ENCODE assay signal across 8 mouse cellular contexts in the genomic region with DNA sequence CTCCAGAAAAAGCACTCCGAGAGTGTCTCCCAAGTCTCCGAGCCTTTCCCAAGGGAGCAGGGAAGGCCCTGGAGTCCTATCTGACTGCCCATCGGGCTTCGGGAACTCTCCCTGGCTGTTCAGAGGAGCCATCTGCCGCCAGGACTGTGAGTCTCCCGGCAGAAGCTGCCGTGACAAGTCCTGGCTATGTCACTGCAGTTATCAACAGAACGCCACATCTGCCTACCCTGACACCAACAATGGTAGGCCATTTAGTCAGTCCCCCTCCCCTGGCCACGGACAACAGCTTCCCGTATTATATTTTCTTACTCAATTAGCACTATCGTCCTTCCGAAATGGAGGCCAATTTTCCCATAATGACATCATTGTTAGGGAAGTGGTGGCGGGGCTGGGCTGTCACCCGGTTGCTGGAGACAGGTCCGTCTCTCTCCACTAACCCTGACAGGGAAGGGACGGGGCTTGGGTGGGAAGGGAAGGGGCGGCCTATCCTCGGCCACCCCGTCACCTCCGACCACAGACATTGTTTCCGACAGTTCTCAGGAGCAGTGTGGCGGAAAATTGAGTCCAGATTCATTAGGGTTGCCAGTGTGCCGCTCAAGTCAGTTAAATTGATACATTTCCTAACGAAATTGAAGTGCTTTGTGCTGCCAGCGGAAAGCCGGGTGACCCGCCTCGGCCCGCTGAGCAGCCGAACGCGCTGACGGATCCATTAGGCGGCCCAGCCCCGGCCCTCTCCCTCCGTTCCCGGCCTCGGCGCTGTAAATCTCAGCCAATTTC. TPM values are rescaled to one million over a fixed set of nuclear protein-coding genes. Genes with fewer than 3 reads are reported as not detected.
DNase-seq lines count a peak whose midpoint lies in the region; ATAC-seq and TF ChIP-seq lines count a peak whose summit lies in the region.

No protein-coding gene starts in this region.

- no peaks in the 10 kb centered on the region for H3K36me3 ChIP-seq in ES-Bruce4 (ENCODE audit: control insufficient read depth, insufficient read depth, low read length, poor library complexity, severe bottlenecking)
- no peaks in the 10 kb centered on the region for H3K36me3 ChIP-seq in heart, embryonic 10.5 days
- H3K36me3 ChIP-seq in limb, embryonic 13.5 days = no peaks in the 10 kb centered on the region
- H3K36me3 ChIP-seq in kidney, adult 2 months (ENCODE audit: control insufficient read depth, insufficient read depth, low read length) = no peaks in the 10 kb centered on the region

- no peak overlapping the region for H3K27ac ChIP-seq in ES-Bruce4 (ENCODE audit: insufficient read depth, low read length)
- H3K27ac ChIP-seq in cerebellum, adult 2 months (ENCODE audit: insufficient read depth, low read length) = 0 out of 2 replicates have a peak overlapping the region, but pooled peaks have one; percentile 11
- H3K27ac ChIP-seq in heart, embryonic 10.5 days = peak overlapping the region; percentile 30; the same call in 1 of the 2 replicates
- no peak overlapping the region for H3K27ac ChIP-seq in limb, embryonic 13.5 days
- no peak overlapping the region for H3K27ac ChIP-seq in kidney, adult 2 months (ENCODE audit: insufficient read depth, low read depth, low read length)

- 15% methylated on average over 39 of the region's 39 CpGs for WGBS in cerebellum, adult 2 months
- WGBS in heart, embryonic 10.5 days = 4% methylated on average over 39 of the region's 39 CpGs
- 3% methylated on average over 39 of the region's 39 CpGs for WGBS in limb, embryonic 13.5 days
- 14% methylated on average over 39 of the region's 39 CpGs for WGBS in kidney, adult 2 months

- ATAC-seq in limb, embryonic 13.5 days (ENCODE audit: low FRiP score, low read depth) = no peak
- ATAC-seq in frontal cortex, adult (ENCODE audit: low TSS enrichment) = no peak

- H3K4me3 ChIP-seq in ES-Bruce4 (ENCODE audit: low read depth, low read length) = peak overlapping the region; percentile 25; the same call in 1 of the 2 replicates
- peak overlapping the region; percentile 32 for H3K4me3 ChIP-seq in cerebellum, adult 2 months (replicated peaks; ENCODE audit: insufficient read depth, low read depth, low read length)
- H3K4me3 ChIP-seq in heart, embryonic 10.5 days = peak overlapping the region; percentile 45
- H3K4me3 ChIP-seq in limb, embryonic 13.5 days = peak overlapping the region; percentile 16; the same call in 1 of the 2 replicates
- H3K4me3 ChIP-seq in kidney, adult 2 months (ENCODE audit: insufficient read depth, low read depth, low read length) = no peak overlapping the region

- intact Hi-C loops in left cerebral cortex, postnatal 25 days (cut with DNase I) = no loop called here

- no peak for TF ChIP-seq CTCF in ES-Bruce4 (IDR thresholded peaks at IDR 0.05; ENCODE audit: low read depth, low read length)
- no peak for TF ChIP-seq CTCF in cerebellum, adult 2 months (IDR thresholded peaks at IDR 0.05; ENCODE audit: borderline replicate concordance, insufficient read depth, low read depth, low read length)
- TF ChIP-seq CTCF in kidney, adult 2 months (conservative IDR thresholded peaks at IDR 0.05; ENCODE audit: insufficient read depth, insufficient read length, low read depth, low read length) = no peak

- no peaks in the 10 kb centered on the region for H3K9me3 ChIP-seq in ES-Bruce4 (replicated peaks; ENCODE audit: control insufficient read depth, insufficient read depth, low read length, poor library complexity, severe bottlenecking)
- no peaks in the 10 kb centered on the region for H3K9me3 ChIP-seq in heart, embryonic 10.5 days
- peaks cover 9% of the 10 kb centered on the region; the same call in 1 of the 2 replicates for H3K9me3 ChIP-seq in limb, embryonic 13.5 days

- H3K4me2 ChIP-seq in limb, embryonic 13.5 days (replicated peaks) = peak overlapping the region; percentile 44

- no peaks in the 10 kb centered on the region for H3K4me1 ChIP-seq in ES-Bruce4 (ENCODE audit: control insufficient read depth, insufficient read depth, low read length)
- peaks cover 19% of the 10 kb centered on the region for H3K4me1 ChIP-seq in cerebellum, adult 2 months (ENCODE audit: control insufficient read depth, insufficient read depth, low read length)
- H3K4me1 ChIP-seq in heart, embryonic 10.5 days = peaks cover 16% of the 10 kb centered on the region
- peaks cover 20% of the 10 kb centered on the region for H3K4me1 ChIP-seq in limb, embryonic 13.5 days
- H3K4me1 ChIP-seq in kidney, adult 2 months (ENCODE audit: control insufficient read depth, insufficient read depth, low read length) = no peaks in the 10 kb centered on the region

- no peak for TF ChIP-seq EP300 in ES-Bruce4 (IDR thresholded peaks at IDR 0.05; ENCODE audit: insufficient read depth, low read depth, low read length)

- TF ChIP-seq POLR2A in ES-Bruce4 (IDR thresholded peaks at IDR 0.05; ENCODE audit: insufficient read depth, low read length) = no peak
- TF ChIP-seq POLR2A in cerebellum, adult 2 months (IDR thresholded peaks at IDR 0.05; ENCODE audit: borderline replicate concordance, insufficient read depth, low read length) = peak; percentile 14; the same call in 1 of the 2 replicates
- TF ChIP-seq POLR2A in kidney, adult 2 months (IDR thresholded peaks at IDR 0.05; ENCODE audit: low read depth, low read length) = no peak

- H3K9ac ChIP-seq in ES-Bruce4 (ENCODE audit: low read depth, poor library complexity, severe bottlenecking) = peak overlapping the region; percentile 13; the same call in 1 of the 2 replicates
- H3K9ac ChIP-seq in limb, embryonic 13.5 days = peak overlapping the region; percentile 36; the same call in 1 of the 2 replicates

- peak; percentile 57 to 66 for DNase-seq in cerebellum, adult 2 months
- no peak for DNase-seq in heart, embryonic 10.5 days (ENCODE audit: low spot score)
- no peak for DNase-seq in left cerebral cortex, postnatal 25 days (ENCODE audit: low spot score in 2 of 2)
- DNase-seq in thymus, postnatal 14 days = no peak
- DNase-seq in kidney, adult 2 months = no peak

- no peaks in the 10 kb centered on the region; the same call in 1 of the 2 replicates for H3K27me3 ChIP-seq in ES-Bruce4 (ENCODE audit: control insufficient read depth, insufficient read depth, low read length, poor library complexity, severe bottlenecking)
- H3K27me3 ChIP-seq in cerebellum, adult 2 months (ENCODE audit: control insufficient read depth, insufficient read depth, low read length) = no peaks in the 10 kb centered on the region
- H3K27me3 ChIP-seq in heart, embryonic 10.5 days (ENCODE audit: insufficient read depth, poor library complexity, severe bottlenecking) = peaks cover 87% of the 10 kb centered on the region
- H3K27me3 ChIP-seq in limb, embryonic 13.5 days = peaks cover 87% of the 10 kb centered on the region
- 0 out of 2 replicates have a peak, but pooled peaks cover 1% of the 10 kb centered on the region for H3K27me3 ChIP-seq in kidney, adult 2 months (replicated peaks; ENCODE audit: control insufficient read depth, insufficient read depth, low read length)

RNA-seq across cellular contexts. Expression of gene Uncx, which starts 41.9 kb away (rescaled TPM):
- not detected in 2 replicates for polyA plus RNA-seq in ES-Bruce4 (2011; ENCODE audit: insufficient read depth, insufficient read length, low read depth, missing spikeins)
- polyA plus RNA-seq in cerebellum, adult 2 months (2012; rRNA removed) = 38.1 and 38.8 TPM in 2 replicates
- 0.18 TPM in 1 of 2 replicates, not detected in the other for polyA plus RNA-seq in heart, embryonic 10.5 days (2016; fragmentation: Nextera tagmentation; extraction: Ambion mirVana)
- polyA plus RNA-seq in limb, embryonic 13.5 days (2015; fragmentation: Nextera tagmentation; extraction: Ambion mirVana) = 0.09 TPM in 1 of 2 replicates, not detected in the other
- under 1 TPM in 1 of 2 experiments, not detected in 1; 0.39 TPM for total RNA-seq in left cerebral cortex, postnatal 25 days (2021)
- polyA plus RNA-seq in kidney, adult 2 months (2012; rRNA removed) = 1.1 and 1.5 TPM in 2 replicates

Comparison
In these comparisons a context has a peak if more than half of its experiments do, and no peak if none do; other contexts are left out.
1. H3K27ac ChIP-seq: peak in cerebellum, adult 2 months (single experiment) and heart, embryonic 10.5 days (single experiment); none in ES-Bruce4 (single experiment), limb, embryonic 13.5 days (single experiment) and kidney, adult 2 months (single experiment).
2. DNase-seq: peak in cerebellum, adult 2 months (2 of 2); none in heart, embryonic 10.5 days (single experiment), left cerebral cortex, postnatal 25 days (0 of 2), thymus, postnatal 14 days (single experiment) and kidney, adult 2 months (single experiment).
3. RNA of gene Uncx, which starts 41.9 kb away (polyA plus RNA-seq): 38.1 to 38.8 TPM in cerebellum, adult 2 months; 1.1 to 1.5 TPM in kidney, adult 2 months, 0.18 TPM in heart, embryonic 10.5 days, 0.09 TPM in limb, embryonic 13.5 days and not detected in ES-Bruce4; every median in the first group is over 10 times any median in the second.